Mouse (Mus musculus) kidney, adult 9 months (tissue): ENCODE measurements around the gene Zscan4-ps2.
"Not testable (repeated sequence)": the region's sequence is repeated elsewhere in the genome, so short reads cannot be mapped to it uniquely, and the experiment has no call there.

Source experiments
- DNase-seq: peaks from one replicate; pipeline ENCODE4 v3.0.0; 2022

Zscan4-ps2 gene

GRCm38 (mm10) chr7:11514010-11514409 lies at the start of gene Zscan4-ps2:
Gene Zscan4-ps2, plus strand, starts transcription at chr7:11514310.
- DNase-seq: not testable (repeated sequence)
